Mouse (Mus musculus): ENCODE data around the gene Otop2. TPM values are rescaled to one million over a fixed set of nuclear protein-coding genes. Genes with fewer than 3 reads are reported as not detected.
A peak's percentile ranks its signal among the peaks of the same experiment; 100 is the strongest.

The Otop2 gene
- polyA plus RNA-seq, 1 experiment from 2014 or later: not detected

GRCm38 (mm10) chr11:115267061-115267883 lies 39.7 kb upstream of the Otop2 start, which contains the start of gene Grin2c:
Gene Grin2c, minus strand, starts transcription at chr11:115267243.
- WGBS: 7% methylated on average over 46 of the region's 50 CpGs
- DNase-seq (ENCODE audit: low spot score): no peak
- no peak within 1 kb of the TSS for H3K27ac ChIP-seq (ENCODE audit: low read depth, low read length)
- no peaks in the 10 kb centered on the region; the same call in 1 of the 2 replicates for H3K36me3 ChIP-seq (ENCODE audit: control insufficient read depth, insufficient read depth, low read length)
- H3K9me3 ChIP-seq (ENCODE audit: control insufficient read depth, low read length): no peaks in the 10 kb centered on the region
- peak within 1 kb of the TSS; percentile 43 for H3K4me3 ChIP-seq (ENCODE audit: low read depth, low read length)
- H3K9ac ChIP-seq (ENCODE audit: low read depth, low read length): 0 out of 2 replicates have a peak within 1 kb of the TSS, but pooled peaks have one; percentile 26
- peak within 1 kb of the TSS; percentile 63 for H3K4me2 ChIP-seq
- no peak for ATAC-seq (replicated peaks; ENCODE audit: low FRiP score)
- peaks cover 7% of the 10 kb centered on the region; the same call in 1 of the 2 replicates for H3K4me1 ChIP-seq (replicated peaks; ENCODE audit: control insufficient read depth, insufficient read depth, low read length)
- peaks cover 60% of the 10 kb centered on the region for H3K27me3 ChIP-seq (replicated peaks; ENCODE audit: control insufficient read depth, insufficient read depth, low read length)

- WGBS: 73% methylated on average over 11 of the region's 11 CpGs
- H3K9me3 ChIP-seq (ENCODE audit: control insufficient read depth, low read length): no peaks in the 10 kb centered on the region
- no peak overlapping the region for H3K27ac ChIP-seq (ENCODE audit: low read depth, low read length)
- DNase-seq (ENCODE audit: low spot score) (no peak), ATAC-seq (replicated peaks; ENCODE audit: low FRiP score) (no peak)
- peaks cover 7% of the 10 kb centered on the region; the same call in 1 of the 2 replicates for H3K4me1 ChIP-seq (replicated peaks; ENCODE audit: control insufficient read depth, insufficient read depth, low read length)
- no peak overlapping the region for H3K4me2 ChIP-seq
- no peaks in the 10 kb centered on the region; the same call in 1 of the 2 replicates for H3K36me3 ChIP-seq (ENCODE audit: control insufficient read depth, insufficient read depth, low read length)
- peaks cover 53% of the 10 kb centered on the region for H3K27me3 ChIP-seq (replicated peaks; ENCODE audit: control insufficient read depth, insufficient read depth, low read length)
- no peak overlapping the region for H3K4me3 ChIP-seq (ENCODE audit: low read depth, low read length)
- no peak overlapping the region for H3K9ac ChIP-seq (ENCODE audit: low read depth, low read length)
Measured at GRCm38 (mm10) chr11:115267958-115268357, 39.0 kb upstream of the Otop2 start.

GRCm38 (mm10) chr11:115269330-115270066 lies 37.5 kb upstream of the Otop2 start:
- WGBS: 87% methylated on average over 27 of the region's 27 CpGs
- no peaks in the 10 kb centered on the region for H3K9me3 ChIP-seq (ENCODE audit: control insufficient read depth, low read length)
- no peaks in the 10 kb centered on the region; the same call in 1 of the 2 replicates for H3K36me3 ChIP-seq (ENCODE audit: control insufficient read depth, insufficient read depth, low read length)
- no peak overlapping the region for H3K4me2 ChIP-seq
- peaks cover 41% of the 10 kb centered on the region for H3K27me3 ChIP-seq (replicated peaks; ENCODE audit: control insufficient read depth, insufficient read depth, low read length)
- no peak overlapping the region for H3K4me3 ChIP-seq (ENCODE audit: low read depth, low read length)
- ATAC-seq (replicated peaks; ENCODE audit: low FRiP score) (no peak), DNase-seq (ENCODE audit: low spot score) (no peak)
- no peak overlapping the region for H3K9ac ChIP-seq (ENCODE audit: low read depth, low read length)
- no peak overlapping the region for H3K27ac ChIP-seq (ENCODE audit: low read depth, low read length)
- peaks cover 14% of the 10 kb centered on the region; the same call in 1 of the 2 replicates for H3K4me1 ChIP-seq (replicated peaks; ENCODE audit: control insufficient read depth, insufficient read depth, low read length)

DNA sequence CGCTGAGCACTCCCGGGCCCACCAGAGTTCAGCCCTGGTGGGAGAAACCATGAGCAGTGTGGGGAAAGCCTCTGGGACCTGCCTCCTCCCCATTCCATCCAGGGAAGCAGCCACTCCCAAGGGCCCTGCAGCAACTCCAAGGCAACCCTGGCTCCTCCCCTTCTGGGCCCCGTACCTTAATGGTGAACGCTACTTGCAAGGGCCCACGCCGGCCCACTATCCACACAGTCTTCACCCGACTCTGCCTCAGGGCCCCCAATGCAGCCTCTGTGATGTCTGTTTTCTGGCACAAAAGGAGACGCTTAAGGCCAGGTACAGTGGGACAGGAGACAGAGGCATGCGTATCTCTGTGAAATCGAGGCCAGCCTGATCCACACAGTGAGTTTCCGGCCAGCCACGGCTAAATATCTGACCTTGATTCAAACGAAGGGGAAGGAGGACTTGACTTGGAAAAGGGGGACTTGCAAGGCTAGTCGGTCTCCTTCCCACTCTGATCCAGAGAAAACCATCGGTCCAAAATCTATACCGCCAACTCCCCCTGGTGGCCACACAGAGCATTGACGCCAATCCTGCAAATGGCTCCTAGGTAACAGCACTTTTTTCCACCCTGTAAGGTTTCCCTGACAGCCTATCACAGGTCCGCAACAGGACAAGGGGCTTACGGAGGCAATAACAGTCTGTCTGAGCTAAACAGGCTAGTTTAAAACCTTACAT lies 36.7 kb upstream of the Otop2 start:
- no peak overlapping the region for H3K9ac ChIP-seq (ENCODE audit: low read depth, low read length)
- ATAC-seq (replicated peaks; ENCODE audit: low FRiP score) (no peak), DNase-seq (ENCODE audit: low spot score) (peak; percentile 77)
- WGBS: 42% methylated on average over 19 of the region's 19 CpGs
- peaks cover 17% of the 10 kb centered on the region for H3K4me1 ChIP-seq (replicated peaks; ENCODE audit: control insufficient read depth, insufficient read depth, low read length)
- peaks cover 33% of the 10 kb centered on the region for H3K27me3 ChIP-seq (replicated peaks; ENCODE audit: control insufficient read depth, insufficient read depth, low read length)
- H3K27ac ChIP-seq (ENCODE audit: low read depth, low read length): no peak overlapping the region
- H3K4me3 ChIP-seq (ENCODE audit: low read depth, low read length): no peak overlapping the region
- no peak overlapping the region for H3K4me2 ChIP-seq
- H3K9me3 ChIP-seq (ENCODE audit: control insufficient read depth, low read length): no peaks in the 10 kb centered on the region
- no peaks in the 10 kb centered on the region; the same call in 1 of the 2 replicates for H3K36me3 ChIP-seq (ENCODE audit: control insufficient read depth, insufficient read depth, low read length)

DNA sequence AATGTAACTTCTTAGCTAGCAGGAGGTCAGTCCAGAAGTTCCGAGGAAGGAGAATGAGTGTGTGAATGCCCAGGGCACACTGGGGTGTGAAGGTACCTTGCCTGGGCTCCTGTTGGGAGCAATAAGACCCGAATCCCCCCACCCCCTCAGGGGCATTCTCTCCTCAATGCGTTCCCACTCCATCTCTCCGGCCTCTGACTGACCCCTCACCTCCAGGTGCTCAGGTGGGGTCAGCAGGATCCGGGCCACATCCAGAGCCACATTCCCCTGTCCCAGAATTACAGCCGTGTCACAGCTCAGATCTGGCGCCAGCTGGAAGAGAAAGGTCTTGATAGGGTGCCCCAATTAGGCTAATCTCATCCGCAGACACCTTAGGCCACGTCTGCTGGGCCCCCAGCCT lies 35.9 kb upstream of the Otop2 start:
- Histone ChIP-seq H3K27me3 (replicated peaks; ENCODE audit: control insufficient read depth, insufficient read depth, low read length) (peaks cover 26% of the 10 kb centered on the region), H3K36me3 (ENCODE audit: control insufficient read depth, insufficient read depth, low read length) (no peaks in the 10 kb centered on the region; the same call in 1 of the 2 replicates), H3K9ac (ENCODE audit: low read depth, low read length) (no peak overlapping the region), H3K4me3 (ENCODE audit: low read depth, low read length) (no peak overlapping the region), H3K9me3 (ENCODE audit: control insufficient read depth, low read length) (no peaks in the 10 kb centered on the region), H3K4me1 (replicated peaks; ENCODE audit: control insufficient read depth, insufficient read depth, low read length) (peaks cover 24% of the 10 kb centered on the region), H3K4me2 (no peak overlapping the region), H3K27ac (ENCODE audit: low read depth, low read length) (no peak overlapping the region)
- ATAC-seq (replicated peaks; ENCODE audit: low FRiP score) (no peak), DNase-seq (ENCODE audit: low spot score) (no peak)
- 80% methylated on average over 9 of the region's 9 CpGs for WGBS

DNA sequence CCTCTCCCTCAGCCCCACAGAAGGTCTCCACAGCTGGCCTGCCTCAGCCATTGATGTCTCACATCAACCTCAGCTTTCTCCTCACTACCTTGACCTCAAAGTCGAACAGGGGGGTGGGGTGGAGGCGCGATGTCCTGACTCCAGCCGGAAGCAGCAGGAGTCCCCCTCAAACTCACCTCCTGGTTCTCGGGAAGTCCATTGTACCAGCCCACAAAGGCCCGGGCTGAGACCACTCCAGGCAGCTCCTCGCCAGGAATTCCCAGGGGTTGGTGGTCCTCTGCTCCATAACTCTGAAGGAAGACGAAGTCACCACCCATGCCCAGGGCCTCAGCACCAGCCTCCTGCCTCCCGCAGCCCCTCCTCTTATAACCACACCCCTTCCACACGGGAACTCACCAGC lies 35.5 kb upstream of the Otop2 start:
- 71% methylated on average over 10 of the region's 10 CpGs for WGBS
- H3K9me3 ChIP-seq (ENCODE audit: control insufficient read depth, low read length): no peaks in the 10 kb centered on the region
- peaks cover 21% of the 10 kb centered on the region for H3K27me3 ChIP-seq (replicated peaks; ENCODE audit: control insufficient read depth, insufficient read depth, low read length)
- no peak overlapping the region for H3K27ac ChIP-seq (ENCODE audit: low read depth, low read length)
- H3K9ac ChIP-seq (ENCODE audit: low read depth, low read length): no peak overlapping the region
- DNase-seq (ENCODE audit: low spot score) (no peak), ATAC-seq (replicated peaks; ENCODE audit: low FRiP score) (no peak)
- no peak overlapping the region for H3K4me3 ChIP-seq (ENCODE audit: low read depth, low read length)
- H3K4me2 ChIP-seq: no peak overlapping the region
- peaks cover 27% of the 10 kb centered on the region for H3K4me1 ChIP-seq (replicated peaks; ENCODE audit: control insufficient read depth, insufficient read depth, low read length)
- no peaks in the 10 kb centered on the region; the same call in 1 of the 2 replicates for H3K36me3 ChIP-seq (ENCODE audit: control insufficient read depth, insufficient read depth, low read length)

- Histone ChIP-seq H3K36me3 (ENCODE audit: control insufficient read depth, insufficient read depth, low read length) (no peaks in the 10 kb centered on the region; the same call in 1 of the 2 replicates), H3K4me1 (replicated peaks; ENCODE audit: control insufficient read depth, insufficient read depth, low read length) (peaks cover 26% of the 10 kb centered on the region), H3K27ac (ENCODE audit: low read depth, low read length) (no peak overlapping the region), H3K27me3 (replicated peaks; ENCODE audit: control insufficient read depth, insufficient read depth, low read length) (peaks cover 6% of the 10 kb centered on the region), H3K4me2 (no peak overlapping the region), H3K9ac (ENCODE audit: low read depth, low read length) (no peak overlapping the region), H3K4me3 (ENCODE audit: low read depth, low read length) (no peak overlapping the region), H3K9me3 (ENCODE audit: control insufficient read depth, low read length) (no peaks in the 10 kb centered on the region)
- WGBS: 71% methylated on average over 10 of the region's 10 CpGs
- no peak for ATAC-seq (replicated peaks; ENCODE audit: low FRiP score)
- DNase-seq (ENCODE audit: low spot score): no peak
Measured at GRCm38 (mm10) chr11:115272894-115273498, 34.0 kb upstream of the Otop2 start.

DNA sequence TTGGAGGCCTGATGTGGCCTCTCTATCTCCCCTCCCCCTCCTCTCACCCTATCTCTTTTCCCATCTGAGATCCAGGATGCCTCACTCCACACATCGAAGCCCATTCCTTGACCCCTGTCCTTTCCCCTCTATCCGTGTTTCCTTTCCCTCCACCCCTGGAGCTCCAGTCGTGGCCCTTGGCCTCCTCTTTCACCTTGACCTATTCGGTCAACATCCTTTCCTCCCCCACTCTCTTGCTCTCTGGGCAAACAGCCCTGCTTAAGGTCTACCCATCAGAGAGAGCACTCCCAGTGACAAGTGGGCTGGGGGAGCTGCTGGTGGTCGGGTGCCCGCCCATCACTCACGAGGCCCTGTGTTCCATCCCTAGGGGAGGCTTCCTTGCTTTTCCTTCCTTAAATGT lies 33.2 kb upstream of the Otop2 start:
- 60% methylated on average over 7 of the region's 7 CpGs for WGBS
- H3K9me3 ChIP-seq (ENCODE audit: control insufficient read depth, low read length): no peaks in the 10 kb centered on the region
- H3K4me1 ChIP-seq (replicated peaks; ENCODE audit: control insufficient read depth, insufficient read depth, low read length): peaks cover 30% of the 10 kb centered on the region
- no peak for ATAC-seq (replicated peaks; ENCODE audit: low FRiP score)
- no peaks in the 10 kb centered on the region; the same call in 1 of the 2 replicates for H3K36me3 ChIP-seq (ENCODE audit: control insufficient read depth, insufficient read depth, low read length)
- H3K27ac ChIP-seq (ENCODE audit: low read depth, low read length): no peak overlapping the region
- DNase-seq (ENCODE audit: low spot score): no peak
- no peak overlapping the region for H3K9ac ChIP-seq (ENCODE audit: low read depth, low read length)
- H3K4me3 ChIP-seq (ENCODE audit: low read depth, low read length): no peak overlapping the region
- H3K27me3 ChIP-seq (replicated peaks; ENCODE audit: control insufficient read depth, insufficient read depth, low read length): no peaks in the 10 kb centered on the region
- peak overlapping the region; percentile 17; the same call in 1 of the 2 replicates for H3K4me2 ChIP-seq
